Mouse (Mus musculus) liver, embryonic 14.5 days (tissue): ENCODE data around the gene Platr17. TPM values are rescaled to one million over a fixed set of nuclear protein-coding genes. Genes with fewer than 3 reads are reported as not detected.
A peak's percentile ranks its signal among the peaks of the same experiment; 100 is the strongest.

ENCODE experiments used
- ATAC-seq: fragments of 200-750 bp; cut with Nextera tagmentation; 2 replicates; pipeline ENCODE4 v1.8.0; 2017; ENCODE audit warnings: moderate number of reproducible peaks, mild to moderate bottlenecking, moderate library complexity; ENCODE audit not compliant: insufficient read depth
- DNase-seq, 3 experiments: peaks; one replicate each; pipeline ENCODE4 v3.0.0-alpha.2; 2012 to 2013; ENCODE audit warnings: low read depth in 3 of 3, low spot score in 3 of 3
- H3K27ac ChIP-seq: fragments of 300-500 bp; sonication (generic); 2 replicates; pipeline ENCODE4 v1.5.1; 2014; ENCODE audit warnings: moderate library complexity, mild to moderate bottlenecking, control low read depth, inconsistent platforms
- H3K27me3 ChIP-seq: fragments of 300-500 bp; sonication (generic); 2 replicates; pipeline ENCODE4 v1.6.1; 2014; ENCODE audit warnings: mild to moderate bottlenecking, low read length, moderate library complexity; ENCODE audit not compliant: control insufficient read depth, insufficient read depth
- H3K36me3 ChIP-seq: fragments of 300-500 bp; sonication (generic); replicated peaks from 2 replicates; pipeline ENCODE4 v1.6.1; 2014; ENCODE audit warnings: low read depth; ENCODE audit not compliant: control insufficient read depth, insufficient read depth
- H3K4me1 ChIP-seq, 2 experiments: fragments of 200-500 bp in 1 of 2; fragments of 300-500 bp in 1 of 2; sonication (generic) in 1 of 2; replicated peaks; 2 replicates each; pipeline ENCODE4 v1.6.1; 2012 to 2014; ENCODE audit warnings: antibody characterized with exemption in 1 of 2, inconsistent platforms in 1 of 2, low read length in 1 of 2; ENCODE audit not compliant: control insufficient read depth in 2 of 2, insufficient read depth in 2 of 2
- H3K4me2 ChIP-seq: fragments of 300-500 bp; sonication (generic); 2 replicates; pipeline ENCODE4 v1.6.1; 2014; ENCODE audit warnings: low read depth, mild to moderate bottlenecking, control low read depth, moderate library complexity
- H3K4me3 ChIP-seq, 2 experiments: fragments of 200-500 bp in 1 of 2; fragments of 300-500 bp in 1 of 2; sonication (generic) in 1 of 2; 2 replicates each; pipeline ENCODE4 v1.5.1; 2012 to 2014; ENCODE audit warnings: low read depth in 2 of 2, low read length in 2 of 2, mild to moderate bottlenecking in 2 of 2, control low read depth in 1 of 2, inconsistent platforms in 1 of 2, moderate library complexity in 1 of 2; ENCODE audit not compliant: insufficient read depth in 1 of 2
- H3K9ac ChIP-seq: fragments of 300-500 bp; sonication (generic); replicated peaks from 2 replicates; pipeline ENCODE4 v1.6.1; 2014; ENCODE audit warnings: mild to moderate bottlenecking, control low read depth, moderate library complexity
- H3K9me3 ChIP-seq: fragments of 300-500 bp; sonication (generic); 2 replicates; pipeline ENCODE4 v1.6.1; 2016; ENCODE audit warnings: low read length, mixed read lengths; ENCODE audit not compliant: control insufficient read depth
- CTCF ChIP-seq: IDR thresholded peaks from 2 replicates; pipeline ENCODE4 v1.5.1; 2016; ENCODE audit warnings: antibody characterized with exemption, low read depth, control low read depth
- EP300 ChIP-seq: IDR thresholded peaks from 2 replicates; pipeline ENCODE4 v1.6.1; 2016; ENCODE audit warnings: antibody characterized with exemption, low read depth
- WGBS: fragments of 180-500 bp; shearing (Covaris S2); extraction: QIAGEN DNeasy Blood & Tissue Kit; methylation state at CpG from one replicate; pipeline ENCODE4 v1.1.7; 2014; ENCODE audit not compliant: insufficient replicate concordance; 5-methylcytosine and 5-hydroxymethylcytosine counted together
- polyA plus RNA-seq, 2 experiments: library from polyadenylated mRNA; depleted of rRNA in 1 of 2; stranded (reverse) in 1 of 2; unstranded in 1 of 2; fragments of >200 nt; fragmentation: Nextera tagmentation in 1 of 2; extraction: Ambion mirVana in 1 of 2; gene quantifications; 2 replicates each; pipeline versions ENCODE4 v1.2.1 to v1.2.3; 2012 to 2014

The Platr17 gene
- polyA plus RNA-seq, 2 experiments, result 0.20 to 0.36 TPM

GRCm38 (mm10) chr17:33916294-33916693, 11.4 kb downstream of the Platr17 start:
- WGBS, result 6% methylated on average over 15 of the region's 20 CpGs
- TF ChIP-seq EP300 (no peak), CTCF (no peak)
- Histone ChIP-seq H3K4me2 (peak overlapping the region; percentile 75), H3K27ac (peak overlapping the region; percentile 71), H3K9me3 (peaks cover 5% of the 10 kb centered on the region), H3K4me1 (peaks cover 10 to 18% of the 10 kb centered on the region in 2 experiments), H3K9ac (peak overlapping the region; percentile 68), H3K36me3 (peaks cover 32% of the 10 kb centered on the region), H3K4me3 (peak overlapping the region; percentile 71 to 86), H3K27me3 (no peaks in the 10 kb centered on the region)
- ATAC-seq (no peak; the same call in 1 of the 2 replicates), DNase-seq (no peak)

DNA sequence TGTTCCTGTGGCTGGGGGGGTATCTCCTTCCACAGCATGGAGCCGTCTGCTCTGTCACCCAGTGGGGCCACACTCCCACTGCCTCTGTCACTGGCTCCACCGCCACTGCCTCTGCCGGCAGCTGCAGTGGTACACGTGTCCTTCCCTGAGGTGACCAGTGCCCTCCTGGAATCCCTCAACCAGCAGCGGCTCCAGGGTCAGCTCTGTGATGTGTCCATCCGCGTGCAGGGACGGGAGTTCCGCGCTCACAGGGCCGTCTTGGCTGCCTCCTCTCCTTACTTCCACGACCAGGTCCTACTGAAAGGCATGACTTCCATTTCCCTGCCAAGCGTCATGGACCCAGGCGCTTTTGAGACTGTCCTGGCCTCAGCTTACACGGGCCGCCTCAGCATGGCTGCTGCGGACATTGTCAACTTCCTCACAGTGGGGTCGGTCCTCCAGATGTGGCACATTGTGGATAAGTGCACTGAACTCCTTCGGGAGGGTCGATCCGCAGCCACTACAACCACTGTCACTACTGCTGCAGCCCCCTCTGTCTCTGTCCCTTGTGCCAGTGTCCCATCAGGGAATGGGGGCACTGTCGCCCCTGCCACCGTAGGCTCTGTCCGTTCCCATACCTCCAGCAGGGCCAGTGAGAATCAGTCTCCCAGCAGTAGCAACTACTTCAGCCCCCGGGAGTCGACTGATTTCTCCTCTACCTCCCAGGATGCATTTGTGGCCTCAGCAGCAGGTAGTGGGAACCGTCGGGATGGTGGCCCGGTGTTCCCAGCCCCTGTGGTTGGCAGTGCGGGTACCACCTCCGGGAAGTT, 12.1 kb downstream of the Platr17 start:
- H3K4me2 ChIP-seq, result peak overlapping the region; percentile 75
- no peak for ATAC-seq
- H3K9me3 ChIP-seq, result peaks cover 5% of the 10 kb centered on the region
- peak overlapping the region; percentile 21 to 71; a peak in 3 of 4 replicates for H3K4me3 ChIP-seq
- no peak for TF ChIP-seq EP300
- no peak for TF ChIP-seq CTCF
- peaks cover 10 to 18% of the 10 kb centered on the region in 2 experiments for H3K4me1 ChIP-seq
- peaks cover 26% of the 10 kb centered on the region for H3K36me3 ChIP-seq
- DNase-seq, result no peak
- H3K9ac ChIP-seq, result no peak overlapping the region
- H3K27me3 ChIP-seq, result no peaks in the 10 kb centered on the region
- no peak overlapping the region for H3K27ac ChIP-seq
- WGBS, result 86% methylated on average over 31 of the region's 31 CpGs

- WGBS, result 84% methylated on average over 18 of the region's 18 CpGs
- ATAC-seq, result no peak
- DNase-seq, result no peak
- Histone ChIP-seq H3K36me3 (peaks cover 20% of the 10 kb centered on the region), H3K9me3 (peaks cover 5% of the 10 kb centered on the region), H3K4me2 (no peak overlapping the region), H3K4me1 (peaks cover 10 to 18% of the 10 kb centered on the region in 2 experiments), H3K27me3 (no peaks in the 10 kb centered on the region), H3K9ac (no peak overlapping the region), H3K27ac (no peak overlapping the region), H3K4me3 (peak overlapping the region in 1 of 2 experiments; percentile 0; a peak in 1 of 4 replicates)
- TF ChIP-seq CTCF, result no peak
- TF ChIP-seq EP300, result no peak
Measured at GRCm38 (mm10) chr17:33917656-33918292, 12.8 kb downstream of the Platr17 start.

- peak overlapping the region; percentile 88 for H3K4me2 ChIP-seq
- peaks cover 5% of the 10 kb centered on the region for H3K9me3 ChIP-seq
- DNase-seq, result no peak
- H3K36me3 ChIP-seq, result peaks cover 14% of the 10 kb centered on the region
- peak overlapping the region; percentile 84 for H3K9ac ChIP-seq
- no peak for TF ChIP-seq CTCF
- no peak for TF ChIP-seq EP300
- peak; percentile 2; the same call in 1 of the 2 replicates for ATAC-seq
- no peaks in the 10 kb centered on the region for H3K27me3 ChIP-seq
- 50% methylated on average over 37 of the region's 37 CpGs for WGBS
- H3K4me3 ChIP-seq, result peak overlapping the region; percentile 77 to 92
- peak overlapping the region; percentile 78 for H3K27ac ChIP-seq
- peaks cover 10 to 18% of the 10 kb centered on the region in 2 experiments for H3K4me1 ChIP-seq
Measured at GRCm38 (mm10) chr17:33918293-33919203, 13.6 kb downstream of the Platr17 start.
